Mouse (Mus musculus) embryonic facial prominence, embryonic 14.5 days (tissue): ENCODE measurements at regions not wholly inside any gene's neighbourhood (a gene's known extent, or its start where the extent isn't known, plus 50 kb on each side); places are given as distances from the start of the nearest gene placed in this dataset.

Experiments
- ATAC-seq: fragments of 200-750 bp; cut with Nextera tagmentation; 2 replicates; pipeline ENCODE4 v1.8.0; 2017; ENCODE audit warnings: low read depth, moderate number of reproducible peaks, moderate TSS enrichment
- DNase-seq: peaks from one replicate; pipeline ENCODE4 v3.0.0-alpha.2; 2015; ENCODE audit warnings: low spot score
- H3K27ac ChIP-seq: fragments of 300-500 bp; sonication (generic); replicated peaks from 2 replicates; pipeline ENCODE4 v1.5.1; 2014; ENCODE audit warnings: low read depth, mild to moderate bottlenecking, low read length, moderate library complexity
- H3K27me3 ChIP-seq: fragments of 300-500 bp; sonication (generic); replicated peaks from 2 replicates; pipeline ENCODE4 v1.6.1; 2014; ENCODE audit warnings: low read length; ENCODE audit not compliant: control insufficient read depth, insufficient read depth
- H3K36me3 ChIP-seq: fragments of 300-500 bp; sonication (generic); 2 replicates; pipeline ENCODE4 v1.6.1; 2014; ENCODE audit warnings: low read length, mixed read lengths; ENCODE audit not compliant: control insufficient read depth, insufficient read depth
- H3K4me1 ChIP-seq: fragments of 300-500 bp; sonication (generic); 2 replicates; pipeline ENCODE4 v1.6.1; 2014; ENCODE audit warnings: antibody characterized with exemption, low read length; ENCODE audit not compliant: control insufficient read depth, insufficient read depth
- H3K4me2 ChIP-seq: fragments of 300-500 bp; sonication (generic); 2 replicates; pipeline ENCODE4 v1.6.1; 2014; ENCODE audit warnings: low read depth, mild to moderate bottlenecking, low read length, moderate library complexity, mixed read lengths
- H3K4me3 ChIP-seq: fragments of 300-500 bp; sonication (generic); 2 replicates; pipeline ENCODE4 v1.5.1; 2014; ENCODE audit warnings: low read depth, mild to moderate bottlenecking, low read length
- H3K9ac ChIP-seq: fragments of 300-500 bp; sonication (generic); 2 replicates; pipeline ENCODE4 v1.6.1; 2014; ENCODE audit warnings: low read depth, mild to moderate bottlenecking, low read length, moderate library complexity, mixed read lengths
- H3K9me3 ChIP-seq: fragments of 300-500 bp; sonication (generic); 2 replicates; pipeline ENCODE4 v1.6.1; 2016; ENCODE audit warnings: low read length; ENCODE audit not compliant: control insufficient read depth
- WGBS: fragments of 180-500 bp; shearing (Covaris S2); extraction: QIAGEN DNeasy Blood & Tissue Kit; methylation state at CpG from one replicate; pipeline ENCODE4 v1.1.7; 2014; 5-methylcytosine and 5-hydroxymethylcytosine counted together

- Histone ChIP-seq H3K27me3 (no peaks in the 10 kb centered on the region), H3K36me3 (no peaks in the 10 kb centered on the region), H3K4me1 (peaks cover 12% of the 10 kb centered on the region; the same call in 1 of the 2 replicates), H3K9me3 (no peaks in the 10 kb centered on the region), H3K9ac (no peak overlapping the region), H3K27ac (no peak overlapping the region), H3K4me2 (no peak overlapping the region), H3K4me3 (no peak overlapping the region)
- no peak for DNase-seq
- 94% methylated on average over 4 of the region's 4 CpGs for WGBS
- no peak for ATAC-seq
Measured at GRCm38 (mm10) chr8:64367906-64368305, 161.8 kb upstream of the Tll1 start.

DNA sequence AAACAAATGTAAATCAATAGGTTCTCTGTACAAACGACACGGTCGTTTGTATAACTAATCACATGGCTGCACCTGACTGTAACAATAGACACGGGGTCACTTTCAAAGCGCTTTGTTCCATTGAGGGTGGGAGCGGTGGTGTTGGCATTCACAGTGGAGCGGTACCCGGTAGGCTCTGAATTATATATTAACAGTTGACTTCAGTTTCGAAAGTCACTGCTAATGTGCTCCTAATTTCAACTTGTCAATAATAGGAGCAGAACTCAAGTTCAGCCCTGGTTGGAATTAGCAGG lies 160.8 kb upstream of the Tll1 start:
- DNase-seq (peak; percentile 8), ATAC-seq (no peak)
- H3K9ac ChIP-seq: no peak overlapping the region
- WGBS: 70% methylated on average over 9 of the region's 9 CpGs
- H3K4me2 ChIP-seq: no peak overlapping the region
- no peak overlapping the region for H3K4me3 ChIP-seq
- H3K27ac ChIP-seq: no peak overlapping the region
- H3K27me3 ChIP-seq: no peaks in the 10 kb centered on the region
- H3K36me3 ChIP-seq: no peaks in the 10 kb centered on the region
- no peaks in the 10 kb centered on the region for H3K9me3 ChIP-seq
- H3K4me1 ChIP-seq: peaks cover 12% of the 10 kb centered on the region; the same call in 1 of the 2 replicates

DNA sequence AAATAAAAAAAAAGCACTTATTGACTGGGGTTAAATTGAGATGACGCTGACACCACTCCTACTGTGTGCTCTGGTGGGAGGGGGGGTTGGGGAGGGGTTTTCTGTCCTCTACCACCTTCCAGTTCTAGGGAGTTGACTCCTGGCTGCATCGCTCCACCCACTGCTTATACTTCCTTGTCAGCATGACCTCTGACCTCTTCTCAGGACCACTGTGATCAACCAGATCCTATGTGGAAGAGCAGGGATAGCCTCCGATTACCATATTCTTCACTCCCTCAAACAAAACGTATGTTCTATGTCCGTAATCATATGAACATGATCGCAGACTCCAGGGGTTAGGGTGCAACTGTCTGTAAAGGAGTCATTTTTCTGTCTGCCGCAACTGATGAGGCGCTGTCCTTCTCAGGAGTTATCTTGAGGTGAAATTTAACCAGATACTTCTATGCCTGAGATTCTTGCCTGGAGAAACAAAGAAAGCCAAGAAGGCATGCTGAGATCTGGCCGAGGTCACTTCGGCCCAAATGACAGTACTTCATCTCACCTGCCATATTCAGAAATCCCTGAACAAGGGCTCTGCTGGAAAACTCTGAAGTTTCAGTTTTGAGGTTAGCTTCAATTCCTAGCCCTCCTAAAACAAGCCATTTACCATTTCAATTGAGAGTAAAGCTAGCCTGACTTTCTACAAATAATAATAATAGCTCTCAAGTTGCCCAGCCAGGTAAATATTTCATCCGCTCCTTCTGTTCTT lies 160.3 kb upstream of the Tll1 start:
- DNase-seq (no peak), ATAC-seq (no peak)
- Histone ChIP-seq H3K4me2 (no peak overlapping the region), H3K9me3 (no peaks in the 10 kb centered on the region), H3K36me3 (no peaks in the 10 kb centered on the region), H3K27ac (no peak overlapping the region), H3K27me3 (no peaks in the 10 kb centered on the region), H3K4me1 (peaks cover 10% of the 10 kb centered on the region; the same call in 1 of the 2 replicates), H3K4me3 (no peak overlapping the region), H3K9ac (no peak overlapping the region)
- WGBS: 81% methylated on average over 11 of the region's 11 CpGs

- ATAC-seq: no peak
- DNase-seq: no peak
- 80% methylated on average over 5 of the region's 5 CpGs for WGBS
- Histone ChIP-seq H3K9me3 (no peaks in the 10 kb centered on the region), H3K4me3 (no peak overlapping the region), H3K9ac (no peak overlapping the region), H3K27ac (no peak overlapping the region), H3K36me3 (no peaks in the 10 kb centered on the region), H3K27me3 (no peaks in the 10 kb centered on the region), H3K4me2 (no peak overlapping the region), H3K4me1 (no peaks in the 10 kb centered on the region)
Measured at GRCm38 (mm10) chr8:64357092-64357491, 151.0 kb upstream of the Tll1 start.

DNA sequence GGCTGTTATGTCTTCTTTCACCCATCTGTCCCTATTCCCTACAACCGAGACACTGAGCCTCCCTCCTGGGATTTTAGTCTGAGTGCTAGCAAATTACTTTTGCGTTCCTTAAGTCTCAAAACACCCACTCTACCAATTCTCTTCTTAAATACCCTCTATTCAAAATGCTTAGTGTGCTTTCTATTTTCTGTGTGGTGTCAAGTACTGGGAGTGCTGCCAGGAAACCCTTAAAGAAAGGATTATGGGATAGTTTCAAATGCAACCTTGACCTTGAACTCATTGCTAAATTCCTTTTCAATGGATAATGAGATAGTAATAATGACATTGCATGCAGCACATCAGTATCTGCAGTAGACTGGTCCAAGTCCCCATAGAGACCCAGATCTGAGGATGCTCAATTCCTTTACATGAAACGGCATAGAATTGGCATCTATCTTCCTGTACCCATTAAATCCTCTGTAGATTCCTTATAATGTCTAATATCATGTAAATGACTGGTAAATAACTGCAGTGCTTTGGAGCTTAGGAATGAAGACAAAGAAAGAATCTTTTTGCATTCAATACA lies 142.1 kb upstream of the Tll1 start:
- ATAC-seq: no peak

DNA sequence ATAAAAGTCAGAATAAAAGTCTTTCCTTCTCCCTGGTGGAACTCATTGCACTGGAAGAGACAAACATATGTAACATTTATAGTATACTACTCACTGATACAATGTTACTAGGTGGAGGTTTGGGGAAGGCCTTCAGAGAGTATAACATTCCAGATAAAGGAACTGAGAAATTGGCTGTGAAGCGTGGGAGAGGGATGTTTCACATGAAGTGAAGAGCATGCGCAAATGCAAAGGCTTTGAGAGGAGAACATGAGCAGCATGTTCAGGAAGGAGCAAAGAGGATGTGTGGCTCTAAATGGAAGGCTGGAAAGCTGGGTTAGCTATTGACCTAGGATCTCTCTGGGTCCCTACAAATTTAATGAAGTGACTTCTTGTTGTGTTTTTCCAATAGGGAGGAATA lies 141.4 kb upstream of the Tll1 start:
- Histone ChIP-seq H3K27ac (no peak overlapping the region), H3K4me1 (0 out of 2 replicates have a peak, but pooled peaks cover 5% of the 10 kb centered on the region), H3K27me3 (no peaks in the 10 kb centered on the region), H3K36me3 (no peaks in the 10 kb centered on the region), H3K4me3 (no peak overlapping the region), H3K9me3 (no peaks in the 10 kb centered on the region), H3K4me2 (no peak overlapping the region), H3K9ac (no peak overlapping the region)
- WGBS: 81% methylated on average over 2 of the region's 2 CpGs
- ATAC-seq (no peak), DNase-seq (no peak)

More for the DNA sequence above, 142.1 kb upstream of the Tll1 start:
- no peak overlapping the region for H3K9ac ChIP-seq
- no peak overlapping the region for H3K4me2 ChIP-seq
- H3K9me3 ChIP-seq: no peaks in the 10 kb centered on the region
- WGBS: 61% methylated on average over 3 of the region's 3 CpGs
- H3K36me3 ChIP-seq: no peaks in the 10 kb centered on the region
- H3K4me3 ChIP-seq: no peak overlapping the region
- H3K4me1 ChIP-seq: 0 out of 2 replicates have a peak, but pooled peaks cover 5% of the 10 kb centered on the region
- no peak for DNase-seq
- no peaks in the 10 kb centered on the region for H3K27me3 ChIP-seq
- no peak overlapping the region for H3K27ac ChIP-seq

DNA sequence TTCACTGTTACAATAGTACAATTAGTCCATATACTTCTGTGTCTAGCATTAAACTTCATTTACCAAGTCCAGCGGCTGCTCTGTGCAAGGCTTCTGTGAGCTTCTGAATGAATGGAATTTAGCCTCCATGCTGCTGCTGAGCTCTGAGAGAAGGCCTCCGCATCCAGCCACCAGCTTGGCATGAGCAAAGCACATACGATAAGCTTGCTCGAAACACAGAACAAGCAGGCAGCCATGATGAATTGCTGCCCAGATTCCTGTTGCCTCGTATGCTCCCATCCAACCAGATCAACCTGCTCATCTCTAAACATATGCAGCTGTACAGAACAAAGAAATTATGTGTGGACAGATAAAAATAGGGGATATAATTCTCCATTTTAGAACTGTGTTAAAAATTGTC lies 140.4 kb upstream of the Tll1 start:
- no peak overlapping the region for H3K4me2 ChIP-seq
- ATAC-seq (no peak), DNase-seq (no peak)
- 0 out of 2 replicates have a peak, but pooled peaks cover 5% of the 10 kb centered on the region for H3K4me1 ChIP-seq
- no peaks in the 10 kb centered on the region for H3K27me3 ChIP-seq
- H3K9me3 ChIP-seq: no peaks in the 10 kb centered on the region
- H3K9ac ChIP-seq: no peak overlapping the region
- WGBS: 64% methylated on average over 5 of the region's 5 CpGs
- H3K36me3 ChIP-seq: no peaks in the 10 kb centered on the region
- H3K27ac ChIP-seq: no peak overlapping the region
- H3K4me3 ChIP-seq: no peak overlapping the region

DNA sequence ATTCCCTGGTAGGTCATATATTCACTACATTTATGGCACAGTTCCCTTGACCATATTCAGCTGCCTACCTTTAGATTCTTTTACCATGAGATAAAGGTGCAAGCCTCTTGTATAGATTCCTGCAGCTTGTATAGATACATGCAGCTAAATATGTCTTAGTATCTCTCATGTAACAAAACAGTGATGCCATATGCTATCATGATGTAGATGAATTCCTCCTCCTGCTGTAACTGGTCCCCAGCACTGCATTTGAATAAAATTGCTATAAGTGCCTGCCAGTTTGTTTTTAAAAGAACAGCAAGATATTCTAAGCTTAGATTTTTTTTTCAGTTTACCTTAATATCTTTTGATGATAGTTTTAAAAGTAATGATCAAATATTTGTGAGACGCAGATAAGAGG lies 138.9 kb upstream of the Tll1 start:
- no peaks in the 10 kb centered on the region for H3K27me3 ChIP-seq
- DNase-seq: no peak
- ATAC-seq: no peak
- no peaks in the 10 kb centered on the region for H3K36me3 ChIP-seq
- H3K9ac ChIP-seq: no peak overlapping the region
- H3K4me2 ChIP-seq: no peak overlapping the region
- H3K9me3 ChIP-seq: no peaks in the 10 kb centered on the region
- H3K27ac ChIP-seq: no peak overlapping the region
- H3K4me3 ChIP-seq: no peak overlapping the region
- WGBS: 84% methylated on average over 1 of the region's 1 CpGs
- H3K4me1 ChIP-seq: 0 out of 2 replicates have a peak, but pooled peaks cover 5% of the 10 kb centered on the region

GRCm38 (mm10) chr8:64343600-64343999 lies 137.5 kb upstream of the Tll1 start:
- Histone ChIP-seq H3K4me1 (0 out of 2 replicates have a peak, but pooled peaks cover 5% of the 10 kb centered on the region), H3K4me3 (no peak overlapping the region), H3K9ac (no peak overlapping the region), H3K9me3 (no peaks in the 10 kb centered on the region), H3K4me2 (no peak overlapping the region), H3K27ac (no peak overlapping the region), H3K27me3 (no peaks in the 10 kb centered on the region), H3K36me3 (no peaks in the 10 kb centered on the region)
- ATAC-seq (no peak), DNase-seq (no peak)
- WGBS: 81% methylated on average over 7 of the region's 7 CpGs
